Mouse (Mus musculus) frontal cortex, postnatal 25 days (tissue): ENCODE data around the gene Dtl.

Source experiments
- DNase-seq, 2 experiments: peaks; one replicate each; pipeline ENCODE4 v3.0.0; 2022; ENCODE audit warnings: low spot score in 2 of 2

Gene Dtl

DNA sequence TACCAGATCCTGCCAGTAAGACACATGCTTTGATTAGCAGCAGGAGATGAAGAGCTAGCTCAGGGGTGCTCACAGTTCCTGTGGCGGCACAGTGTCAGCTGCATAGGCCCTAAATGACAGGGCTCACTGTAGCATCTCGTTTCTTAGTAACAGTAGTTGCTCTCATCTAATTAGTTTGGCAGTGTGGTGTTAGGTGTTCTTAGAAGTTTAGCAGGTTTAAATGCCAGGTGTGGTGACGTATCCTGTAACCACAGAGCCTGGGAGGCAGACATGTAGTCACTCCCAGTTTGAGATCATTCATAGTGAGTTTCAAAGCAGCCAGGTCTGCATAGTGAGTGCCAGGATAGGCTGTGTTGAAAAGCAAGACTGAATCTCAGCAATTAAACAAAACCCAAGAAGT is 4.2 kb upstream of the Dtl start:
- no peak for DNase-seq

DNA sequence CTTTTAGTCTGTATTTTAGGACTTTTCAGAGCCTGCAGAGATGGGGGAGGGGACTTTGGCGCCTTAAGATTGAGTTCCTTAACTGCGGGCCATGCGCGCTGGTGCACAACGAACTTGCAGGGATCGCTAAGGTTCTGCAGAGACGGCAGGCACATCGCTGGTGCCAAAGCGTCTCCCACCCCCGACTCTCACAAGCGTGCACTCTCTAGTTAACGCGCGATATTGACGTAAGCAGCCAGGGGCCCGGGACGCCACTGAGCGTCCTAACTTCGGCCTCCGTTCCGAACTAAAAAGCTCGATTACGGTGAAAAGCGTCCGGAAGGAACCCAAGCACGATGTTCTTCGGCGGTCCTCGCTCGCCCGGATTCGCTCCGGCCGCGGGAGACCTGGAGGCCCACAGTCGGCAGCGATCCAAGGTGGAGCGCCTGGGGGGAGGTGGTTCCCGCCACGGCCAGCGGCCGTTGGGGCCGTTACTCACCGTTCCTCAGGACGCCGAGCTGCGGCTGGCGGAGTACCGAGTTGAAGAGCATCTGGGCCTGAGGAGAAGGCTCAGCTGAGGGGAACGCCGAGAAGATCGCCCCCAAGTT is 380 bp downstream of the Dtl start:
- peak in 1 of 2 experiments; percentile 18 for DNase-seq

- no peak for DNase-seq
These were observed 1.3 kb downstream of the Dtl start for GRCm38 (mm10) chr1:191573906-191574639.

- DNase-seq: no peak
These were observed 4.9 kb downstream of the Dtl start for GRCm38 (mm10) chr1:191570415-191570814.

GRCm38 (mm10) chr1:191569625-191570024 is 5.7 kb downstream of the Dtl start:
- DNase-seq: no peak

DNA sequence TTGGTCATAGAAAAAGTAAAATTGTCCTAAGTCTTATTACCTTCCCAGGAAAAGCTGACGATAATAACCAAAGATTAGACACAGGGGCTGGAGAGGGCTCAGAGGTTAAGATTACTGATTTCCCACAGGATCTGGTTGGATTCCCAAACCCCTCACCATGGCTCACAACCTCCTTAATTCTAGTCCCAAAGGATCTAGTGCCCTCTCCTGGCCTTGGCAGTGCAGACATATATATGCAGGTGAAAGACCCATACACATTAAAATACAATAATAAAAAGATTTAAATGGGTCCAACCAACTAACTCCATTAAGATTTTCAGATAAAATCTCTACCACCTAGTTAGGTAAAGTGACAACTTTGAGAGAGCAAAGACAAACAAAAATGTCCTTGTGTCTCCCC is 7.5 kb downstream of the Dtl start:
- no peak for DNase-seq

DNA sequence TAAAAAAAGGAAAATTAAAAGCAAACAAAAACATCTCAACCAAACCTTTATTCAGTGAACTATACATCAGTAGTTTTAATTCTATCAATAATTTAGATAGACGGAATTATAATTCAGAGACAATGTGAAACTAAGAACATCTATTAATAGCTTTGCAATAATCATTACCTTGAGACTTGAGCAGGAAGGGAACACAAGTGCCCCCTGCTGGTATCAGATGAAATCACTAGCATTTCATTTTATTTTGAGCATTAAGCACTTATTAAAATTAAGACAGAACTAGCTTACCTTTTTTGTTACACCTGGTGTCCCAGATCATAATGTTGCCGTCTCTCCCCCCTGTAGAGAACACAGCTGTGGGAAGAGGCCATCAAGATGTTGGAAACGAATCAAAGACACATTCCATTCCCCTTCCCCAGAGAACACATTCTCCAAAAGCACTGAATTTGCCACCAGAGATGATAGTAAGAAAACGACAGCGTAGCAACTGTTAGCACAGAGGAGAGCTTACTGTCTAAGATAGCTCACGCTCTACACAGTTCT is 12.4 kb downstream of the Dtl start:
- DNase-seq: no peak

DNA sequence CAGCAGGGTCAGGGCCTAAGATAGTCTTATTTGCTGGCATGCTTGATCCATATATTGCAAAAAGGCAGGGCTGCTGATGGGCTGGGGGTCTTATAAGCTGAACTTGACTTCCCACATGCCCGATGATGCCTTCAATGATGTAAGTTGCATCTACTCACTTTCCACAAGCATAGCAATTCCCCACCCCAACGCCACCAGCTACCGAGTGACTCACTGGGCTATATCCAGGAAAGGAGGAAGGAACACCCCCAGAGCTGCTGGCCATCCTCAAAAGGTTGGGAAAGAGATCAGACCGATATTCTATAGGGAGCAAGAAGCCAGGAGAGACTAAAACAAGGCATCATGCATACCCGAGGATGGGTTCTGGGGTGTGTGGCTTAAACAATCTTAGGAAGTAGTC is 15.6 kb downstream of the Dtl start:
- no peak for DNase-seq

GRCm38 (mm10) chr1:191557109-191557508 is 18.2 kb downstream of the Dtl start:
- no peak for DNase-seq

DNA sequence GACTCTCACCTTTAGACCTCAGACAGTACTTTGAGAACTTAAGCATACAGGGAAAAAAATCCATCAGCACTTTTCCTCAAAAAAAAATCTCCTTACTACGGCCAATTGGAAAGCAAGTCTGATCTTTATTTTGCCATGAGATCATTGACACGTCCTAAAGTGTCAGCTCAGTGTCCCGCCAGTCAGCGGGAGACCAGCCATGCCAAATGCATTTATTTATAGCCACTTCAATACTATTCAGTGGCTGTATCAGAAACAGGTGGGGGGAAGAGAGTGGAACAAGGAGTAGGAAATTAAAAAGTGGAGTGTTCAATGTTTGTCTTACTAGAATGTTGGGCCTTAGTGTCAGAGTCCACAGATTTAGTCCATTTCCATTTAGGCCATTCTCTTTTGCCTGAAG is 24.6 kb downstream of the Dtl start:
- DNase-seq: no peak

GRCm38 (mm10) chr1:191543747-191544146 is 31.6 kb downstream of the Dtl start:
- no peak for DNase-seq

- DNase-seq: no peak
These were observed 33.7 kb downstream of the Dtl start for GRCm38 (mm10) chr1:191541619-191542018.

DNA sequence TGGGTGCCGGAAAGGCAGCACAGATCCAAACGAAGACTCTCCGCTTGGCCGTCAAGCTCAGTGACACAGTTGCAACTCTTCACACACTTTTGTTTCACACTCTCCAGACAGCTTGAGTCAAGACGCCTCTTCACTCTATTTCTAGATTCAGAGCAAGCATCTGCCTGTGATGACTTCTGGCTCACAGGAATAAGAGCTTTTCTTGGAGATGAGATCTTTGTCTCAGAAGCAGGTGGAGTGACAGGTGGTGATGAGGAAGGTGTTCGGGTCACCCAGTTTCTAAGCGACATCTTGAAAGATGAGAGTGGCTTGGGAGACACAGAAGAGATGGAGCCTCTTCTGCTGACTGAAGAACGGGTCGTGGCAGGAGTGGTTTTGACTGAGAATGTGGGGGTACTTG is 34.3 kb downstream of the Dtl start:
- DNase-seq: peak; percentile 29 to 42

GRCm38 (mm10) chr1:191540300-191540699 is 35.0 kb downstream of the Dtl start:
- no peak for DNase-seq

DNA sequence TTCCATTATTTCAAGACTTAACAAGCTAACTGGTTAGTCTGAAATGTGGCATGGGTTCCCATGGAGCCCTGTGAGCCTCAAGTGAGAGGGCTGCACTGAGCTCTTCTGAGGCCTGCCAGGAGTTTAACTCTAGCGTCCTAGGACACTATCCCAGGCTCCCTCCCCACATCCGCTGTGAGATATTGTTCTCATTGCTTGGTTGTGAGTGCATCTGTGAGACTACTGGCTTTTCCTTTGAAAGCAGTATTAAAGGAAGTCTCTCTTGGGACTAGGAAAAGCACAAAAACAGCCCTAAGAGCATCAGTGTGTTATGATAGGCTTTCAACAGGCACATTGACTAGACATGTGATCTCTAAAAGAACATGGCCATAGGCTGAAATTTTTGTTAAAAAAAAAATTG is 40.4 kb downstream of the Dtl start:
- DNase-seq: no peak

- no peak for DNase-seq
These were observed 44.3 kb downstream of the Dtl start for GRCm38 (mm10) chr1:191531023-191531422.

DNA sequence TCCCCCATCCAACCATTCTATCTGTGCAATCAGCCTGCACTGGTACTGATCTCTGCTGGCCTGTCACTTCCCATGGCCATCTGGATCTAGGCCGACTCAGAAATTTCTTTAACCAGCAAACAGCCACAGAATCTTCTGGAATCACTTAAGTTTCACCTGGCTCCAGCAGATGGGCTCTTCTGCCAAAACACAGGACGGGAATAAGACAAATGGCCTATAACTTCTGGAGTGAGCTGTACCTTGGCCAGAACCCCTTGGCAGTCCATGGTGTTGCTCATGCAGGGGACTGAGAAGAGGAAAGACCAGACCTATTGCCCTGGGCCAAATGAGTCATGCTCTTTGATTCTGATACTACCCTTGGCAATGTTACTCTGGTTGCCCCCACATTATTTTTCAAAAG is 45.9 kb downstream of the Dtl start:
- DNase-seq: no peak

- DNase-seq: no peak
These were observed 47.3 kb downstream of the Dtl start for GRCm38 (mm10) chr1:191527921-191528612.

GRCm38 (mm10) chr1:191527089-191527488 is 48.3 kb downstream of the Dtl start:
- DNase-seq: no peak

DNA sequence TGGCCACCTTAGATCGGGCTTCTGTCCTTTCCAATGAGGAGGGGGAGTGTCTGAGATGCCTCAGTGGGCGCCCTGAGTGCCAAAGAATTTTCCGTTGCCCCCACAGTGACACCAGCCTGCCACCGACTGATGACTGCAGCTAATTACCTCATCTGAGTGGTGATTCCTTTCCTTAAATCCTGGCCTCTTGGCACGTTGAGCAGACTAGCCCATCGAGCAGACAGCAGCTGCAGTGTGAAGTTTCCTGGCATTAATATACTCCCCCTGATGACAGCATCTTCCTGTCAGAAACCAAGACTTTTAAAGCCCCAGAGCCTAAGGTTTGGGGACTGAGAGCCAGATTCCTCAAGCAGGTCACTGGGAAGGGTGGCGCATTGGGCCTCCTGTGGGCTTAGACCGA is 53.9 kb downstream of the Dtl start:
- no peak for DNase-seq

DNA sequence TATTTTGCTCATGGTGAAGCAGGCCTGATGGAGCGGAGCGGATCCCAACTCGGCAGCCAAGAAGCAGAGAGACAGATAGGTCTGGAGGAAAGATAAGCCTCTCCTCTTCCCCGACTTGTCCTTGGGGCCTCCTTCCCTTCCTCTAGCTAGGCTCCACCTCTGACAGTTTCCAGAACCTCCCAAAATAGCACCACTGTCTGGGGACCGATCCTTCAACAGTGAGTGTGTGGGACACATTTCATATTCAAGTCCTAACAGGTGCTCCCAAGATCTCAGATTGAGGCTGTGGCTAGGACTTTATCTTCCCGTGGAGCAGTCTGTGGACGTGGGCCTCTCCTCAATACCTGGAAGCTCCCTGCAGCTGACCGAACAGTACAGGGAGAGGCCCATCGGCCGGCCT is 54.7 kb downstream of the Dtl start:
- no peak for DNase-seq

- DNase-seq: no peak
These were observed 55.1 kb downstream of the Dtl start for GRCm38 (mm10) chr1:191520194-191520593.
